Mouse (Mus musculus) kidney, postnatal 0 days (tissue): ENCODE measurements around the gene Capn2. TPM values are rescaled to one million over a fixed set of nuclear protein-coding genes. Genes with fewer than 3 reads are reported as not detected.

ENCODE experiments used
- ATAC-seq: fragments of 200-750 bp; cut with Nextera tagmentation; replicated peaks from 2 replicates; pipeline ENCODE4 v1.8.0; 2017; ENCODE audit warnings: low read depth, moderate number of reproducible peaks, moderate TSS enrichment, moderate library complexity; ENCODE audit not compliant: low FRiP score
- DNase-seq: peaks from one replicate; pipeline ENCODE4 v3.0.0-alpha.2; 2016; ENCODE audit warnings: low spot score
- H3K27ac ChIP-seq: fragments of 300-500 bp; sonication (generic); 2 replicates; pipeline ENCODE4 v1.5.1; 2014; ENCODE audit warnings: mild to moderate bottlenecking
- H3K27me3 ChIP-seq: fragments of 300-500 bp; sonication (generic); 2 replicates; pipeline ENCODE4 v1.6.1; 2014; ENCODE audit warnings: low read length, mixed read lengths; ENCODE audit not compliant: insufficient read depth
- H3K36me3 ChIP-seq: fragments of 300-500 bp; sonication (generic); 2 replicates; pipeline ENCODE4 v1.6.1; 2014; ENCODE audit warnings: low read length, mixed read lengths; ENCODE audit not compliant: insufficient read depth
- H3K4me1 ChIP-seq: fragments of 300-500 bp; sonication (generic); replicated peaks from 2 replicates; pipeline ENCODE4 v1.6.1; 2014; ENCODE audit warnings: antibody characterized with exemption, low read length, mixed read lengths; ENCODE audit not compliant: insufficient read depth
- H3K4me2 ChIP-seq: fragments of 300-500 bp; sonication (generic); 2 replicates; pipeline ENCODE4 v1.6.1; 2014; ENCODE audit warnings: mild to moderate bottlenecking, low read length, moderate library complexity, mixed read lengths
- H3K4me3 ChIP-seq: fragments of 300-500 bp; sonication (generic); replicated peaks from 2 replicates; pipeline ENCODE4 v1.5.1; 2014; ENCODE audit warnings: low read depth, low read length
- H3K9ac ChIP-seq: fragments of 300-500 bp; sonication (generic); 2 replicates; pipeline ENCODE4 v1.6.1; 2014; ENCODE audit warnings: low read depth, low read length
- H3K9me3 ChIP-seq: fragments of 300-500 bp; sonication (generic); replicated peaks from 2 replicates; pipeline ENCODE4 v1.6.1; 2016; ENCODE audit warnings: low read length, inconsistent platforms, mixed read lengths
- CTCF ChIP-seq: IDR thresholded peaks from 2 replicates; pipeline ENCODE4 v1.5.1; 2016; ENCODE audit warnings: antibody characterized with exemption, low read depth, mild to moderate bottlenecking, moderate library complexity
- WGBS: fragments of 180-500 bp; shearing (Covaris S2); extraction: QIAGEN DNeasy Blood & Tissue Kit; methylation state at CpG from one replicate; pipeline ENCODE4 v1.1.7; 2014; 5-methylcytosine and 5-hydroxymethylcytosine counted together
- polyA plus RNA-seq: library from polyadenylated mRNA; unstranded; fragments of >200 nt; fragmentation: Nextera tagmentation; extraction: Ambion mirVana; gene quantifications from 2 replicates; pipeline ENCODE4 v1.2.1, GENCODE M21; 2015

Gene Capn2
- polyA plus RNA-seq, 1 experiment from 2014 or later = 95.1 TPM

DNA sequence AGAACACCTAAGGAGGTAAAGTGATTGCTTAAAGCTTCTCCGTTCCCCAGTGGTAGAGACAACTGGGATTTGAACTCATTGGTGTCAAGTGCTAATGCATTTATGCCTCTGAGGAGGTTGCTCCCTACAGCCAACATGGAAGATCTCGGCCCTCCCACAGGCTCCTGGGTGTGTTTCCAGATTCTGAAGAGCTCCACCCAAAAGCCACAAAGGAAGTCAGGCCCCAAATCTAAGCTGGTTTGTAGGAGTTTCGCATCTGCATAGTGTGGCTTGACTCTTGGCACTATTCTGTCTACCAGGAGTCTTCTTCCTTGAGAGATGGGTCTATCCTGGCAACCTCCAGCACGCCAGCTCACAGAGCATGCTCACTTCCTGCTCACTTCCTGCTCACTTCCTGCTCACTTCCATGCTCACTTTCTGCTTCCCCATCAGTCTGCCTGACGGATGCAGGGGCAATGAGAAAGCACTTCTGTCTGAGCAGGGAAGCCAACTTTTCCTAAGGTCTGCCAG, 4.5 kb downstream of the Capn2 start:
- H3K4me1 ChIP-seq = peaks cover 14% of the 10 kb centered on the region; the same call in 1 of the 2 replicates

GRCm38 (mm10) chr1:182511778-182512177, 5.6 kb downstream of the Capn2 start:
- H3K9ac ChIP-seq = no peak overlapping the region
- no peaks in the 10 kb centered on the region for H3K9me3 ChIP-seq
- H3K4me2 ChIP-seq = no peak overlapping the region
- H3K27me3 ChIP-seq = no peaks in the 10 kb centered on the region
- no peak overlapping the region for H3K4me3 ChIP-seq
- ATAC-seq (no peak), DNase-seq (no peak)
- H3K27ac ChIP-seq = no peak overlapping the region
- peaks cover 31% of the 10 kb centered on the region for H3K36me3 ChIP-seq
- TF ChIP-seq CTCF = no peak
- 82% methylated on average over 8 of the region's 8 CpGs for WGBS
- H3K4me1 ChIP-seq = peaks cover 10% of the 10 kb centered on the region; the same call in 1 of the 2 replicates

More for the DNA sequence above, 4.5 kb downstream of the Capn2 start:
- DNase-seq (no peak), ATAC-seq (no peak)
- no peak for TF ChIP-seq CTCF
- H3K4me3 ChIP-seq = no peak overlapping the region
- no peaks in the 10 kb centered on the region for H3K27me3 ChIP-seq
- no peaks in the 10 kb centered on the region for H3K9me3 ChIP-seq
- WGBS = 74% methylated on average over 5 of the region's 5 CpGs
- no peak overlapping the region for H3K27ac ChIP-seq
- no peak overlapping the region for H3K9ac ChIP-seq
- H3K36me3 ChIP-seq = peaks cover 31% of the 10 kb centered on the region
- H3K4me2 ChIP-seq = no peak overlapping the region

GRCm38 (mm10) chr1:182511073-182511472, 6.3 kb downstream of the Capn2 start:
- no peaks in the 10 kb centered on the region for H3K27me3 ChIP-seq
- no peak for TF ChIP-seq CTCF
- no peak overlapping the region for H3K9ac ChIP-seq
- H3K4me2 ChIP-seq = no peak overlapping the region
- H3K27ac ChIP-seq = no peak overlapping the region
- DNase-seq (no peak), ATAC-seq (no peak)
- 61% methylated on average over 2 of the region's 2 CpGs for WGBS
- no peaks in the 10 kb centered on the region for H3K9me3 ChIP-seq
- H3K36me3 ChIP-seq = peaks cover 31% of the 10 kb centered on the region
- H3K4me3 ChIP-seq = no peak overlapping the region
- H3K4me1 ChIP-seq = peaks cover 13% of the 10 kb centered on the region

- peaks cover 6% of the 10 kb centered on the region; the same call in 1 of the 2 replicates for H3K4me1 ChIP-seq
- H3K9ac ChIP-seq = no peak overlapping the region
- no peak overlapping the region for H3K27ac ChIP-seq
- no peak overlapping the region for H3K4me2 ChIP-seq
- no peak overlapping the region for H3K4me3 ChIP-seq
- no peak for TF ChIP-seq CTCF
- H3K27me3 ChIP-seq = no peaks in the 10 kb centered on the region
- H3K9me3 ChIP-seq = no peaks in the 10 kb centered on the region
- ATAC-seq (no peak), DNase-seq (no peak)
- peaks cover 28% of the 10 kb centered on the region for H3K36me3 ChIP-seq
- 73% methylated on average over 10 of the region's 10 CpGs for WGBS
Measured at GRCm38 (mm10) chr1:182509110-182509797, 8.2 kb downstream of the Capn2 start.

- Histone ChIP-seq H3K27me3 (no peaks in the 10 kb centered on the region), H3K27ac (peak overlapping the region; percentile 81), H3K4me1 (peaks cover 10% of the 10 kb centered on the region; the same call in 1 of the 2 replicates), H3K9me3 (no peaks in the 10 kb centered on the region), H3K4me2 (no peak overlapping the region), H3K36me3 (peaks cover 19% of the 10 kb centered on the region), H3K4me3 (no peak overlapping the region), H3K9ac (no peak overlapping the region)
- DNase-seq (peak; percentile 76), ATAC-seq (0 out of 2 replicates have a peak, but pooled peaks have one; percentile 5)
- 55% methylated on average over 7 of the region's 7 CpGs for WGBS
- peak; percentile 58 for TF ChIP-seq CTCF
Measured at GRCm38 (mm10) chr1:182506229-182506986, 11.0 kb downstream of the Capn2 start.

- TF ChIP-seq CTCF = no peak
- no peak overlapping the region for H3K4me2 ChIP-seq
- WGBS = 92% methylated on average over 3 of the region's 3 CpGs
- peaks cover 12% of the 10 kb centered on the region; the same call in 1 of the 2 replicates for H3K4me1 ChIP-seq
- no peak for ATAC-seq
- H3K9ac ChIP-seq = no peak overlapping the region
- no peaks in the 10 kb centered on the region for H3K9me3 ChIP-seq
- no peak overlapping the region for H3K4me3 ChIP-seq
- H3K36me3 ChIP-seq = peaks cover 18% of the 10 kb centered on the region
- DNase-seq = no peak
- no peaks in the 10 kb centered on the region for H3K27me3 ChIP-seq
- H3K27ac ChIP-seq = no peak overlapping the region
Measured at GRCm38 (mm10) chr1:182505291-182505690, 12.1 kb downstream of the Capn2 start.
